Mouse (Mus musculus) ES-Bruce4 (cell line): Measurements from ENCODE around the gene H2-Eb1.

Experiments used
- CTCF ChIP-seq: IDR thresholded peaks from one replicate; pipeline ENCODE4 v1.8.1; 2011; ENCODE audit warnings: low read depth, low read length
- POLR2A ChIP-seq: IDR thresholded peaks from one replicate; pipeline ENCODE4 v1.8.1; 2011; ENCODE audit warnings: low read length; ENCODE audit not compliant: insufficient read depth

- no peak for TF ChIP-seq POLR2A
- no peak for TF ChIP-seq CTCF
These were observed 12.1 kb upstream of the H2-Eb1 start for GRCm38 (mm10) chr17:34293533-34293932.
